Mouse (Mus musculus): ENCODE results near the gene Mansc1. TPM values are rescaled to one million over a fixed set of nuclear protein-coding genes. Genes with fewer than 3 reads are reported as not detected.

Mansc1 gene
- polyA plus RNA-seq, 1 experiment from 2014 or later = 1.1 TPM

DNA sequence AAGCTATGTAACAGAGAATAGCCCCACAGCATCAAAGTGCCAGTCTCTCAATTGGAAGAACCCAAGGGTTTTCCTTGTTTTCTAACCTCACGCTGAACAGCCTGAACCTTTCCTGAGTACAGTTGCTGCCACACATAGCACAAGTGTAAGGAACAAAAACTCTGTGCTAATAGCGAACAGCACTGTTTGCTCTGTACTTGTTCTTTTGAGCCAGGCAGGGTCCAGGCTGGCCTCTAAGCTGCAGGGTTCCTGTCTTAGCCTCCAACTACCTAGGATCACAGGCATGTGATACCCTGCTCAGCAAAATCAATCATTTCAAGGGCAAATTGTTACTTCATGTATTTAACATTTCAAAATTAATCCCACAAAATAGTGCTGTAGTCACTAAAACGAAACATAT is 72.7 kb downstream of the Mansc1 start:
- peaks cover 57% of the 10 kb centered on the region for H3K4me1 ChIP-seq (replicated peaks)
- no peak overlapping the region for H3K27ac ChIP-seq
- 61% methylated on average over 3 of the region's 3 CpGs for WGBS
- H3K4me3 ChIP-seq (replicated peaks) = no peak overlapping the region
- H3K4me2 ChIP-seq (replicated peaks) = no peak overlapping the region
- H3K9ac ChIP-seq (replicated peaks) = no peak overlapping the region
- no peaks in the 10 kb centered on the region for H3K36me3 ChIP-seq
- no peaks in the 10 kb centered on the region for H3K9me3 ChIP-seq
- ATAC-seq = no peak
- no peaks in the 10 kb centered on the region for H3K27me3 ChIP-seq

Other genes starting within 250 kb of the Mansc1 start
- gene Bcl2l14, start 236.2 kb downstream of the Mansc1 start, polyA plus RNA-seq (2015; fragmentation: Nextera tagmentation; extraction: Ambion mirVana) = not detected in 2 replicates
- 23.6 and 24.3 TPM in 2 replicates for gene Lrp6, start 65.5 kb downstream of the Mansc1 start, polyA plus RNA-seq (2015; fragmentation: Nextera tagmentation; extraction: Ambion mirVana)
- gene Borcs5, start 7.0 kb upstream of the Mansc1 start, polyA plus RNA-seq (2015; fragmentation: Nextera tagmentation; extraction: Ambion mirVana) = 46.9 and 48.6 TPM in 2 replicates
- 7.5 and 7.7 TPM in 2 replicates for gene Dusp16, start 160.1 kb upstream of the Mansc1 start, polyA plus RNA-seq (2015; fragmentation: Nextera tagmentation; extraction: Ambion mirVana)
- gene Crebl2, start 197.7 kb upstream of the Mansc1 start, polyA plus RNA-seq (2015; fragmentation: Nextera tagmentation; extraction: Ambion mirVana) = 3.7 and 4.3 TPM in 2 replicates